Mouse (Mus musculus): ENCODE measurements around the gene Cabs1. TPM values are rescaled to one million over a fixed set of nuclear protein-coding genes. Genes with fewer than 3 reads are reported as not detected.

Gene Cabs1
- polyA plus RNA-seq (2014; fragmentation: Nextera tagmentation; extraction: Ambion mirVana): not detected in 2 replicates

DNA sequence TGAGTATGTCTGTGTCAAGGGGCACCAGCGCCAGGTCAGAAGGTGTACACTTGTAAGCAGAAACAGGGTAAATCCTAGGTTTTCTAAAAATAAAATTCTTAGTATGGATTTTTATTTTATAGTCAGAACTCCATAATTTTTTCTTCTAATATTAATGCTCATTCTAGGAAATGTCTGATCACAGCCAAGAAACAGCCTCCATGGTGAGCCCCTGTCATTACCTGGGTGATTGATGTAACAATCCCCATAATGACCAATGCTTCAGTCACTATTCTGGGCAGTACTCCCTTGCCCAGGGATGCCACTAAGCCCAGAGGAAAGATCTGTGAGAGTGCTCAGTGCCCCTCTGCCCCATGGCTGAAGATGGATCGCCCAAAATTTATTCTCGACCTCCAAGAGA lies at the start of gene Cabs1:
Gene Cabs1, plus strand, starts transcription at position 301 of the 400 bp plus-strand sequence.
- H3K9ac ChIP-seq (ENCODE audit: low read depth, low read length): no peak within 1 kb of the TSS
- no peaks in the 10 kb centered on the region for H3K36me3 ChIP-seq (ENCODE audit: control insufficient read depth, insufficient read depth, low read length)
- 81% methylated on average over 3 of the region's 3 CpGs for WGBS
- no peaks in the 10 kb centered on the region for H3K9me3 ChIP-seq (ENCODE audit: control insufficient read depth, low read length)
- H3K4me3 ChIP-seq (ENCODE audit: low read depth, low read length): no peak within 1 kb of the TSS
- DNase-seq (ENCODE audit: low spot score): no peak
- ATAC-seq (replicated peaks; ENCODE audit: low FRiP score): no peak
- H3K27me3 ChIP-seq (replicated peaks; ENCODE audit: control insufficient read depth, insufficient read depth, low read length): no peaks in the 10 kb centered on the region
- no peaks in the 10 kb centered on the region for H3K4me1 ChIP-seq (replicated peaks; ENCODE audit: control insufficient read depth, insufficient read depth, low read length)
- H3K27ac ChIP-seq (ENCODE audit: low read depth, low read length): no peak within 1 kb of the TSS
- no peak within 1 kb of the TSS for H3K4me2 ChIP-seq

DNA sequence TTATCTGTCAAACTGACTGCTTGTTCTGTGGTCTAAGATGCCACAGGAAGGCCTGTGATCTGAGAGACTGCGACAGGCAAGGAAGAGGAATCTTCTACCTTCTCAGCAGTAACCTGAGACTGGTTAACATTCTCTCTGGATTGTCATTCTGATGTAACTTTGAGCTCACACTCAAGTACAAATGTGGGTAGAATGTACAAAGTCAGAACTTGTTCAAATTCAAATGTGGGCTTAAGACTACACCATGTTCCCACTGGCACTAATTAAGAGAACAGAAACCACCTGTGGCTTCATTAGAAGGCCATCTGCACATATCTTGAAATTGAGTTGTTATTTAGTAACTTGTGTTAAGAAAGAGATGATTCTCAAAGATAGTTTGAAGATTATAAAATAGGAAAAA lies 47.6 kb upstream of the Cabs1 start:
- H3K27me3 ChIP-seq (replicated peaks; ENCODE audit: control insufficient read depth, insufficient read depth, low read length): no peaks in the 10 kb centered on the region
- no peaks in the 10 kb centered on the region for H3K9me3 ChIP-seq (ENCODE audit: control insufficient read depth, low read length)
- no peaks in the 10 kb centered on the region for H3K4me1 ChIP-seq (replicated peaks; ENCODE audit: control insufficient read depth, insufficient read depth, low read length)
- ATAC-seq (replicated peaks; ENCODE audit: low FRiP score) (no peak), DNase-seq (ENCODE audit: low spot score) (no peak)
- no peak overlapping the region for H3K27ac ChIP-seq (ENCODE audit: low read depth, low read length)
- no peak overlapping the region for H3K9ac ChIP-seq (ENCODE audit: low read depth, low read length)
- H3K4me2 ChIP-seq: no peak overlapping the region
- H3K36me3 ChIP-seq (ENCODE audit: control insufficient read depth, insufficient read depth, low read length): no peaks in the 10 kb centered on the region
- H3K4me3 ChIP-seq (ENCODE audit: low read depth, low read length): no peak overlapping the region
- WGBS: 66% methylated on average over 1 of the region's 1 CpGs

DNA sequence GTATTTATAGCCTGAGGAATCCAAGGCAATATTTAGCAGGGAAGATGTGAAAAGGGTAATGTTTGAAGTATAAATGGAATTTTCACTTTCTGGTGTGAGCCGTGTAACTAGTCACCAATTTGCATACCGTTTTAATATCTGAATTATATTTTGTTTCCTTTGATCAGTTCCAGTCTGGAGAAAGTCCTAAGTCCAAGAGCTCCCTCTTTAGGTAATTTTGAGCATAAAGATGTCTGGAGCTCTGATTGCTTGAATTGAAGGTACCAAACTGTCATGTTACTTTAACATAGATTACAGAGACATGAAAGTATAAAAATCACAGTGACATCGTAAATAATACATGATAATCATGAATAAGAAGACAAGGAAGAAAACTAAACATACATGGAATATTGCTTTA lies 38.5 kb upstream of the Cabs1 start:
- Histone ChIP-seq H3K27me3 (replicated peaks; ENCODE audit: control insufficient read depth, insufficient read depth, low read length) (no peaks in the 10 kb centered on the region), H3K27ac (ENCODE audit: low read depth, low read length) (no peak overlapping the region), H3K9me3 (ENCODE audit: control insufficient read depth, low read length) (no peaks in the 10 kb centered on the region), H3K9ac (ENCODE audit: low read depth, low read length) (no peak overlapping the region), H3K4me1 (replicated peaks; ENCODE audit: control insufficient read depth, insufficient read depth, low read length) (no peaks in the 10 kb centered on the region), H3K36me3 (ENCODE audit: control insufficient read depth, insufficient read depth, low read length) (no peaks in the 10 kb centered on the region), H3K4me2 (no peak overlapping the region), H3K4me3 (ENCODE audit: low read depth, low read length) (no peak overlapping the region)
- ATAC-seq (replicated peaks; ENCODE audit: low FRiP score) (no peak), DNase-seq (ENCODE audit: low spot score) (no peak)
- 46% methylated on average over 3 of the region's 3 CpGs for WGBS

DNA sequence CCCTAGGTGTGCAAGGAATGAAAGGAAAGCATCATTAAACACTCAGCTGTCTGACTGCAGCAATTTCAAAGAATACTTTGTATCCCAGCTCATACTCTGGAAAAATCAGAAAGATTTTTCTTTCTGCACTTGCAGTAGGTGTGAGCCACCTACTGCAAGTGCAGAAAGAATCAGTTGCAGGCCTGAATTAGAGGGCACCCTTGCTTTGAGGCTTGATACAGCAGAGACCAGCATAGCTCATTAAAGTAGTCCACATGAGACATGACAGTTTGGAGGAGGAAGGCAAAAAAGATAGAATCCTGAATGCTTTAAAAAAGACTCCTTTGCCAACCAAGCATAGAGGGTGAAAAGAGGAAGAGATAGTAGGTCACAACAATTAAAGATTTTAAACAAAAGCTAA lies 36.7 kb upstream of the Cabs1 start:
- H3K4me2 ChIP-seq: no peak overlapping the region
- no peak overlapping the region for H3K27ac ChIP-seq (ENCODE audit: low read depth, low read length)
- no peaks in the 10 kb centered on the region for H3K4me1 ChIP-seq (replicated peaks; ENCODE audit: control insufficient read depth, insufficient read depth, low read length)
- no peak for ATAC-seq (replicated peaks; ENCODE audit: low FRiP score)
- H3K36me3 ChIP-seq (ENCODE audit: control insufficient read depth, insufficient read depth, low read length): no peaks in the 10 kb centered on the region
- DNase-seq (ENCODE audit: low spot score): no peak
- no peaks in the 10 kb centered on the region for H3K27me3 ChIP-seq (replicated peaks; ENCODE audit: control insufficient read depth, insufficient read depth, low read length)
- H3K9me3 ChIP-seq (ENCODE audit: control insufficient read depth, low read length): no peaks in the 10 kb centered on the region
- no peak overlapping the region for H3K4me3 ChIP-seq (ENCODE audit: low read depth, low read length)
- no peak overlapping the region for H3K9ac ChIP-seq (ENCODE audit: low read depth, low read length)

DNA sequence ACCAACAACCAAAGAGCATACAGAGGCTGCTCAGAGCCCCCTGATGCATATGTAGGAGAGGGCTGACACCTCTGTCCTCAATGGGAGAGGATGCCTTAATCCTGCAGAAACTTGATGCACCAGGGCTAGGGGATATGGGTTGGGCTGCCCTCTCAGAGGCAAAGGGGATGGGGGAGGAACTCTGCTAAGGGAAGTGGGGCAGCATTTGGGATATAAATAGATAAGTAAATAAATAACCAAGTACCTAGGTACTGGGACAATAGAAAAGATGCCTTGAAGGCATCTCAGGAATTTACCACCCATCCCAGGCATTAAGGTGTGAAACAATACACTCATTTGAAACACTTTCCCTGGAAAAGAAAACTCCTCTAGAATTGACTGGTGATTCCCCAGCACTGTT lies 27.4 kb upstream of the Cabs1 start:
- Histone ChIP-seq H3K4me1 (replicated peaks; ENCODE audit: control insufficient read depth, insufficient read depth, low read length) (no peaks in the 10 kb centered on the region), H3K27me3 (replicated peaks; ENCODE audit: control insufficient read depth, insufficient read depth, low read length) (no peaks in the 10 kb centered on the region), H3K4me2 (no peak overlapping the region), H3K27ac (ENCODE audit: low read depth, low read length) (no peak overlapping the region), H3K9me3 (ENCODE audit: control insufficient read depth, low read length) (no peaks in the 10 kb centered on the region), H3K36me3 (ENCODE audit: control insufficient read depth, insufficient read depth, low read length) (no peaks in the 10 kb centered on the region), H3K9ac (ENCODE audit: low read depth, low read length) (no peak overlapping the region), H3K4me3 (ENCODE audit: low read depth, low read length) (no peak overlapping the region)
- ATAC-seq (replicated peaks; ENCODE audit: low FRiP score) (no peak), DNase-seq (ENCODE audit: low spot score) (no peak)

DNA sequence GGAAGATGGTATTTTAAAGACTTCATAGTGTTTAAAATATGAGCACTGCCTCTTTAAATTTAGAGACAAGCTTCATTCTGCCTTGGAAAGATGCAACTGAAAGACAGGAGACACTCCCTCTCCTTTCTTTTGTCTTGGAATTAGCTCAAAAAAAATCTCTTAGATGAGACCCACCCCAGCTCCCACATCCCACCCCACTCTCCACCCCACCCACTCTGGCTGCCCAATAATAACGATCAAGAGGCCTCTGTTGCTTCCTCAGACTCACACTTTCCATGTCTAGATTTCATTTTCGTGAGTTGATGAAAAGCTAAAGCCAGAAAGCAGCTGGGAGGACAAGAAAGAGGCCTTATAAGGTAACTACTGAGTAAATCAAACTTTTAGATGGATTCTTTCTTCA lies 10.0 kb upstream of the Cabs1 start, which contains the start of the genes 2310003L06Rik and Gm28434:
Gene 2310003L06Rik, plus strand, starts transcription at position 259 of the 400 bp plus-strand sequence.
Gene Gm28434, plus strand, starts transcription at position 317 of the 400 bp plus-strand sequence.
- no peak within 1 kb of the TSS for H3K27ac ChIP-seq (ENCODE audit: low read depth, low read length)
- no peak for DNase-seq (ENCODE audit: low spot score)
- no peak within 1 kb of the TSS for H3K4me2 ChIP-seq
- no peaks in the 10 kb centered on the region for H3K9me3 ChIP-seq (ENCODE audit: control insufficient read depth, low read length)
- ATAC-seq (replicated peaks; ENCODE audit: low FRiP score): no peak
- 45% methylated on average over 2 of the region's 2 CpGs for WGBS
- H3K27me3 ChIP-seq (replicated peaks; ENCODE audit: control insufficient read depth, insufficient read depth, low read length): no peaks in the 10 kb centered on the region
- H3K4me3 ChIP-seq (ENCODE audit: low read depth, low read length): no peak within 1 kb of the TSS
- H3K36me3 ChIP-seq (ENCODE audit: control insufficient read depth, insufficient read depth, low read length): no peaks in the 10 kb centered on the region
- no peak within 1 kb of the TSS for H3K9ac ChIP-seq (ENCODE audit: low read depth, low read length)
- no peaks in the 10 kb centered on the region for H3K4me1 ChIP-seq (replicated peaks; ENCODE audit: control insufficient read depth, insufficient read depth, low read length)

DNA sequence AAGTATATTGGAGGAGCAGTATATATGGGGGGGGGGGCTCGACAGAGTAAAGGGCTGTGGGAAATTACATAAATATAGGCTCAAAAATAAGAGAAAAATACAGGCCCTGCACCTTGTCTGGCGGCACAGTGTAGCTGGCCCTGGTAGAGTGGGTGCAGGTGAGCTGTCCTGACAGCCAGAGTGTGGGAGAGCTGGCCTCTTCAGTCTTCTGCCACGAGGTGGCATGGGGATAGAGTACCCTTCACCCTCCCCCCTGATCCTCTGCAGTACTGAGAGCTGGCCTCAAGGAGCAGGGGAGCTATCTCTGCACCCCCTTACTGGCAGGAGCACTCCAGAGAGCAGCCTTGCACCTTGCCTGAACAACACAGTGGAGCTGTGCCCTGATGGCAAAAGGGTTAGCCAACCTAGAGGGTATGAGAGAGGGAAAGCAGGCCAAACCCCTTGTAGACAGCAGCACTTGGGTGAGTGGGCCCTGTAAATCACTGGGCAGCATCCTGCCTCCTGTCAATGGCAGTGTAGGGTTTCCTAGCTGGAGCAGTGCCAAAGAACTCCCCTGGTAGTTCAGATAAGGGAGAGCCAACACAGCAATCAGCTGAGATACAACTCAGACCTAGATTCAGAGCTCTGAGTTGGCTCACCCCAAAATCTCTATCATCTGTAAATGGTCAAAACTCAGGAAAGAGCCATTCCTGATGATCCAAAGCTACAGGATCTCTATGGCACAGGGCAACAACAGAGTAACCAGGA lies 3.4 kb downstream of the Cabs1 start:
- H3K27me3 ChIP-seq (replicated peaks; ENCODE audit: control insufficient read depth, insufficient read depth, low read length): no peaks in the 10 kb centered on the region

DNA sequence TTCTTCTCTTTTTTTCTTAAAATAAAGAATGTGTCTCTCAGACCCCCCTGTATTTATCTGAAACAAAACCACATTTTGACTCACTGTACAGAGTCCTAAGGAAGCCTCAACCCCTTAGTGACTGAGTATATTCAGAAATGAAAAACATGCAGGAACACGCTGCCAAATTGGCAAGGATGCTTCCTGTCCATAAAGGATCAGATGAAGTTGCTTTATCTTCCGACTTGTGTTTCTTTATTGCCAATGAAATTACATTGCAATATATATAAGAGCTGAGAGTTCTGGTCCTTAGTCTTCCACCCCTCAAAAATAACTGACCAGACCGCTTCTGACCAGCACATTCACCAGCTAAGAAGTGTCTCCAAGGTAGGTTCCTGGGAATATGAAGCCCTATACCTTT lies 23.0 kb downstream of the Cabs1 start, which contains the start of gene Smr3a:
Gene Smr3a, plus strand, starts transcription at position 301 of the 400 bp plus-strand sequence.
- Histone ChIP-seq H3K27me3 (replicated peaks; ENCODE audit: control insufficient read depth, insufficient read depth, low read length) (no peaks in the 10 kb centered on the region), H3K36me3 (ENCODE audit: control insufficient read depth, insufficient read depth, low read length) (no peaks in the 10 kb centered on the region), H3K9me3 (ENCODE audit: control insufficient read depth, low read length) (no peaks in the 10 kb centered on the region), H3K4me2 (no peak within 1 kb of the TSS), H3K9ac (ENCODE audit: low read depth, low read length) (no peak within 1 kb of the TSS), H3K4me1 (replicated peaks; ENCODE audit: control insufficient read depth, insufficient read depth, low read length) (no peaks in the 10 kb centered on the region), H3K4me3 (ENCODE audit: low read depth, low read length) (no peak within 1 kb of the TSS), H3K27ac (ENCODE audit: low read depth, low read length) (no peak within 1 kb of the TSS)
- 77% methylated on average over 3 of the region's 3 CpGs for WGBS
- ATAC-seq (replicated peaks; ENCODE audit: low FRiP score) (no peak), DNase-seq (ENCODE audit: low spot score) (no peak)

More for the DNA sequence above, 3.4 kb downstream of the Cabs1 start:
- H3K9me3 ChIP-seq (ENCODE audit: control insufficient read depth, low read length): no peaks in the 10 kb centered on the region
- ATAC-seq (replicated peaks; ENCODE audit: low FRiP score) (no peak), DNase-seq (ENCODE audit: low spot score) (no peak)
- H3K4me1 ChIP-seq (replicated peaks; ENCODE audit: control insufficient read depth, insufficient read depth, low read length): no peaks in the 10 kb centered on the region
- H3K36me3 ChIP-seq (ENCODE audit: control insufficient read depth, insufficient read depth, low read length): no peaks in the 10 kb centered on the region
- H3K27ac ChIP-seq (ENCODE audit: low read depth, low read length): no peak overlapping the region
- H3K4me2 ChIP-seq: no peak overlapping the region
- no peak overlapping the region for H3K9ac ChIP-seq (ENCODE audit: low read depth, low read length)
- H3K4me3 ChIP-seq (ENCODE audit: low read depth, low read length): no peak overlapping the region
- 57% methylated on average over 3 of the region's 3 CpGs for WGBS

DNA sequence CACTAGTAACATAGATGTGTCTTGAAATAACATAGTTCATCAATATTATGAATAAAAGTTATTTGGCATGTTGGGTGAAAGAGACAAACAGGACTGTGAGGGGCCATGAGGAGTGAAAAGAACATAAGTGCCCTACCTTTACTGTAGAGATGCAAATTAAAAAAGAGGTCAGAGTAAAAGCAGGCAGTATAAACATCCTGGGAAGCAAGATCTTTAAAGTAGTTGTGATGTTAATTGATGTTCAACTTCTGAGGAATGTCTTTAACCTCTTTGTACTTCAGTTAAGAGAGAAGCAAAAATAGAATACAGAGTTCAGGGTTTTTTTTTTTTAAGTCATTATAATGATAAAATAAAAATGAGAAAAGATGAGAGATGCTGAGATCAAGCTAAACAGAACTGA lies 26.0 kb downstream of the Cabs1 start:
- no peak for ATAC-seq (replicated peaks; ENCODE audit: low FRiP score)
- Histone ChIP-seq H3K9me3 (ENCODE audit: control insufficient read depth, low read length) (no peaks in the 10 kb centered on the region), H3K4me3 (ENCODE audit: low read depth, low read length) (no peak overlapping the region), H3K4me1 (replicated peaks; ENCODE audit: control insufficient read depth, insufficient read depth, low read length) (no peaks in the 10 kb centered on the region), H3K4me2 (no peak overlapping the region), H3K36me3 (ENCODE audit: control insufficient read depth, insufficient read depth, low read length) (no peaks in the 10 kb centered on the region), H3K27ac (ENCODE audit: low read depth, low read length) (no peak overlapping the region), H3K9ac (ENCODE audit: low read depth, low read length) (no peak overlapping the region), H3K27me3 (replicated peaks; ENCODE audit: control insufficient read depth, insufficient read depth, low read length) (no peaks in the 10 kb centered on the region)
- no peak for DNase-seq (ENCODE audit: low spot score)

All from liver, embryonic 11.5 days (tissue).